Mouse (Mus musculus) 3134 (cell line): Measurements from ENCODE around the gene Meis1.
A peak's percentile ranks its signal among the peaks of the same experiment; 100 is the strongest.

ENCODE experiments used
- DNase-seq: peaks from one replicate; pipeline ENCODE4 v3.0.0-alpha.2; 2011; ENCODE audit warnings: low spot score; ENCODE audit not compliant: insufficient read length; ENCODE audit errors: extremely low read depth

The Meis1 gene

GRCm38 (mm10) chr11:18878748-18879455, 139.9 kb downstream of the Meis1 start:
- DNase-seq = peak; percentile 30

GRCm38 (mm10) chr11:18878016-18878415, 140.8 kb downstream of the Meis1 start:
- DNase-seq = no peak

- DNase-seq = peak; percentile 79
These were observed 141.2 kb downstream of the Meis1 start for GRCm38 (mm10) chr11:18877626-18878011.

- peak; percentile 23 for DNase-seq
These were observed 141.7 kb downstream of the Meis1 start for GRCm38 (mm10) chr11:18876886-18877625.

- no peak for DNase-seq
These were observed 142.6 kb downstream of the Meis1 start for GRCm38 (mm10) chr11:18875911-18876885.

GRCm38 (mm10) chr11:18875001-18875902, 143.5 kb downstream of the Meis1 start:
- DNase-seq = no peak

- no peak for DNase-seq
These were observed 144.3 kb downstream of the Meis1 start for GRCm38 (mm10) chr11:18874278-18875000.

GRCm38 (mm10) chr11:18873451-18874277, 145.1 kb downstream of the Meis1 start:
- no peak for DNase-seq

GRCm38 (mm10) chr11:18872793-18873192, 146.0 kb downstream of the Meis1 start:
- DNase-seq = no peak

GRCm38 (mm10) chr11:18872118-18872751, 146.6 kb downstream of the Meis1 start:
- DNase-seq = no peak

GRCm38 (mm10) chr11:18871170-18872081, 147.4 kb downstream of the Meis1 start:
- no peak for DNase-seq

GRCm38 (mm10) chr11:18870121-18870931, 148.5 kb downstream of the Meis1 start:
- no peak for DNase-seq

GRCm38 (mm10) chr11:18869429-18869969, 149.3 kb downstream of the Meis1 start:
- DNase-seq = no peak

GRCm38 (mm10) chr11:18867665-18868064, 151.1 kb downstream of the Meis1 start:
- no peak for DNase-seq

- no peak for DNase-seq
These were observed 152.5 kb downstream of the Meis1 start for GRCm38 (mm10) chr11:18866198-18866836.
